Mouse (Mus musculus): Measurements from ENCODE around the gene Phospho2. TPM values are rescaled to one million over a fixed set of nuclear protein-coding genes. Genes with fewer than 3 reads are reported as not detected.
"Not testable (repeated sequence)": the region's sequence is repeated elsewhere in the genome, so short reads cannot be mapped to it uniquely, and the experiment has no call there.

The Phospho2 gene
- polyA plus RNA-seq, 1 experiment from 2014 or later = 25.0 TPM

- peak; percentile 82 for ATAC-seq (ENCODE audit: insufficient number of reproducible peaks, low FRiP score, low TSS enrichment, low read depth)
- 56% methylated on average over 5 of the region's 5 CpGs for WGBS
- Histone ChIP-seq H3K9me3 (replicated peaks) (no peaks in the 10 kb centered on the region), H3K4me2 (replicated peaks) (0 out of 2 replicates have a peak overlapping the region, but pooled peaks have one; percentile 13), H3K9ac (no peak overlapping the region), H3K4me3 (replicated peaks) (no peak overlapping the region), H3K36me3 (no peaks in the 10 kb centered on the region), H3K4me1 (no peaks in the 10 kb centered on the region), H3K27me3 (no peaks in the 10 kb centered on the region), H3K27ac (replicated peaks) (no peak overlapping the region)
Measured at GRCm38 (mm10) chr2:69802911-69803312, 13.5 kb downstream of the Phospho2 start.

GRCm38 (mm10) chr2:69803756-69804155 is 14.3 kb downstream of the Phospho2 start:
- H3K9me3 ChIP-seq (replicated peaks) = no peaks in the 10 kb centered on the region
- no peak overlapping the region for H3K9ac ChIP-seq
- no peak overlapping the region for H3K4me2 ChIP-seq (replicated peaks)
- WGBS = 56% methylated on average over 8 of the region's 8 CpGs
- no peak overlapping the region for H3K4me3 ChIP-seq (replicated peaks)
- ATAC-seq (ENCODE audit: insufficient number of reproducible peaks, low FRiP score, low TSS enrichment, low read depth) = no peak
- no peaks in the 10 kb centered on the region for H3K4me1 ChIP-seq
- H3K27ac ChIP-seq (replicated peaks) = no peak overlapping the region
- no peaks in the 10 kb centered on the region for H3K27me3 ChIP-seq
- H3K36me3 ChIP-seq = no peaks in the 10 kb centered on the region

- not testable (repeated sequence) for H3K27me3 ChIP-seq; H3K9me3 ChIP-seq (replicated peaks); H3K27ac ChIP-seq (replicated peaks); H3K4me3 ChIP-seq (replicated peaks); H3K36me3 ChIP-seq; H3K4me1 ChIP-seq; H3K9ac ChIP-seq; H3K4me2 ChIP-seq (replicated peaks); ATAC-seq (ENCODE audit: insufficient number of reproducible peaks, low FRiP score, low TSS enrichment, low read depth)
- 82% methylated on average over 9 of the region's 9 CpGs for WGBS
Measured at GRCm38 (mm10) chr2:69804663-69805062, 15.2 kb downstream of the Phospho2 start.

- Histone ChIP-seq H3K4me2 (replicated peaks) (no peak overlapping the region), H3K9me3 (replicated peaks) (no peaks in the 10 kb centered on the region), H3K27ac (replicated peaks) (no peak overlapping the region), H3K27me3 (no peaks in the 10 kb centered on the region), H3K36me3 (no peaks in the 10 kb centered on the region), H3K4me3 (replicated peaks) (no peak overlapping the region), H3K9ac (no peak overlapping the region), H3K4me1 (no peaks in the 10 kb centered on the region)
- no peak for ATAC-seq (ENCODE audit: insufficient number of reproducible peaks, low FRiP score, low TSS enrichment, low read depth)
- WGBS = 59% methylated on average over 15 of the region's 15 CpGs
Measured at GRCm38 (mm10) chr2:69810169-69810568, 20.7 kb downstream of the Phospho2 start.

- WGBS = 78% methylated on average over 7 of the region's 7 CpGs
- H3K4me3 ChIP-seq (replicated peaks); H3K4me1 ChIP-seq: not testable (repeated sequence)
Measured at GRCm38 (mm10) chr2:69811349-69811748, 21.9 kb downstream of the Phospho2 start.

GRCm38 (mm10) chr2:69816575-69816974 is 27.2 kb downstream of the Phospho2 start:
- H3K4me1 ChIP-seq = no peaks in the 10 kb centered on the region
- no peak for ATAC-seq (ENCODE audit: insufficient number of reproducible peaks, low FRiP score, low TSS enrichment, low read depth)
- H3K4me3 ChIP-seq (replicated peaks) = no peak overlapping the region
- 77% methylated on average over 5 of the region's 5 CpGs for WGBS
- no peak overlapping the region for H3K9ac ChIP-seq
- no peaks in the 10 kb centered on the region for H3K36me3 ChIP-seq
- no peaks in the 10 kb centered on the region for H3K9me3 ChIP-seq (replicated peaks)
- H3K4me2 ChIP-seq (replicated peaks) = no peak overlapping the region
- H3K27me3 ChIP-seq = no peaks in the 10 kb centered on the region
- H3K27ac ChIP-seq (replicated peaks) = no peak overlapping the region

More at GRCm38 (mm10) chr2:69811349-69811748, 21.9 kb downstream of the Phospho2 start:
- H3K4me2 ChIP-seq (replicated peaks); H3K9ac ChIP-seq; H3K9me3 ChIP-seq (replicated peaks); H3K27ac ChIP-seq (replicated peaks); H3K27me3 ChIP-seq; ATAC-seq (ENCODE audit: insufficient number of reproducible peaks, low FRiP score, low TSS enrichment, low read depth); H3K36me3 ChIP-seq: not testable (repeated sequence)

- no peaks in the 10 kb centered on the region for H3K27me3 ChIP-seq
- 68% methylated on average over 9 of the region's 9 CpGs for WGBS
- H3K9me3 ChIP-seq (replicated peaks) = no peaks in the 10 kb centered on the region
- no peak overlapping the region for H3K9ac ChIP-seq
- no peak overlapping the region for H3K4me2 ChIP-seq (replicated peaks)
- no peaks in the 10 kb centered on the region for H3K4me1 ChIP-seq
- no peaks in the 10 kb centered on the region for H3K36me3 ChIP-seq
- H3K4me3 ChIP-seq (replicated peaks) = no peak overlapping the region
- ATAC-seq (ENCODE audit: insufficient number of reproducible peaks, low FRiP score, low TSS enrichment, low read depth) = no peak
- no peak overlapping the region for H3K27ac ChIP-seq (replicated peaks)
Measured at GRCm38 (mm10) chr2:69818350-69819085, 29.1 kb downstream of the Phospho2 start.

GRCm38 (mm10) chr2:69820201-69820600 is 30.8 kb downstream of the Phospho2 start:
- no peak for ATAC-seq (ENCODE audit: insufficient number of reproducible peaks, low FRiP score, low TSS enrichment, low read depth)
- Histone ChIP-seq H3K4me3 (replicated peaks) (no peak overlapping the region), H3K27ac (replicated peaks) (no peak overlapping the region), H3K27me3 (no peaks in the 10 kb centered on the region), H3K9me3 (replicated peaks) (no peaks in the 10 kb centered on the region), H3K9ac (no peak overlapping the region), H3K4me1 (0 out of 2 replicates have a peak, but pooled peaks cover 6% of the 10 kb centered on the region), H3K4me2 (replicated peaks) (no peak overlapping the region), H3K36me3 (no peaks in the 10 kb centered on the region)
- WGBS = 71% methylated on average over 1 of the region's 1 CpGs

GRCm38 (mm10) chr2:69821711-69822110 is 32.3 kb downstream of the Phospho2 start, which contains the start of gene Klhl23:
Gene Klhl23, plus strand, starts transcription at chr2:69821944.
- peak within 1 kb of the TSS; percentile 83 for H3K4me3 ChIP-seq (replicated peaks)
- H3K36me3 ChIP-seq = no peaks in the 10 kb centered on the region; the same call in 1 of the 2 replicates
- 8% methylated on average over 8 of the region's 8 CpGs for WGBS
- peaks cover 11% of the 10 kb centered on the region; the same call in 1 of the 2 replicates for H3K4me1 ChIP-seq
- H3K9ac ChIP-seq = peak within 1 kb of the TSS; percentile 85
- peak within 1 kb of the TSS; percentile 93 for H3K27ac ChIP-seq (replicated peaks)
- H3K4me2 ChIP-seq (replicated peaks) = peak within 1 kb of the TSS; percentile 70
- no peaks in the 10 kb centered on the region for H3K9me3 ChIP-seq (replicated peaks)
- no peaks in the 10 kb centered on the region for H3K27me3 ChIP-seq
- no peak for ATAC-seq (ENCODE audit: insufficient number of reproducible peaks, low FRiP score, low TSS enrichment, low read depth)

- peak; percentile 75 for ATAC-seq (ENCODE audit: insufficient number of reproducible peaks, low FRiP score, low TSS enrichment, low read depth)
- Histone ChIP-seq H3K9ac (peak overlapping the region; percentile 85), H3K4me3 (replicated peaks) (peak overlapping the region; percentile 83), H3K4me2 (replicated peaks) (peak overlapping the region; percentile 70), H3K27me3 (no peaks in the 10 kb centered on the region), H3K36me3 (no peaks in the 10 kb centered on the region; the same call in 1 of the 2 replicates), H3K27ac (replicated peaks) (peak overlapping the region; percentile 93), H3K4me1 (peaks cover 11% of the 10 kb centered on the region; the same call in 1 of the 2 replicates), H3K9me3 (replicated peaks) (no peaks in the 10 kb centered on the region)
- under 1% methylated on average over 69 of the region's 80 CpGs for WGBS
Measured at GRCm38 (mm10) chr2:69822361-69823128, 33.1 kb downstream of the Phospho2 start.

- H3K9me3 ChIP-seq (replicated peaks) = no peaks in the 10 kb centered on the region
Measured at GRCm38 (mm10) chr2:69823129-69823677, 33.8 kb downstream of the Phospho2 start.

More at GRCm38 (mm10) chr2:69823129-69823677, 33.8 kb downstream of the Phospho2 start:
- H3K36me3 ChIP-seq = no peaks in the 10 kb centered on the region; the same call in 1 of the 2 replicates
- H3K4me2 ChIP-seq (replicated peaks) = peak overlapping the region; percentile 70
- H3K9ac ChIP-seq = peak overlapping the region; percentile 85
- peak overlapping the region; percentile 93 for H3K27ac ChIP-seq (replicated peaks)
- H3K4me1 ChIP-seq = peaks cover 14% of the 10 kb centered on the region; the same call in 1 of the 2 replicates
- 1% methylated on average over 43 of the region's 45 CpGs for WGBS
- H3K4me3 ChIP-seq (replicated peaks) = peak overlapping the region; percentile 83
- no peaks in the 10 kb centered on the region for H3K27me3 ChIP-seq
- peak; percentile 81 for ATAC-seq (ENCODE audit: insufficient number of reproducible peaks, low FRiP score, low TSS enrichment, low read depth)
